Mouse (Mus musculus) gonadal fat pad, adult 2 months (tissue): ENCODE data around the gene Zranb1. TPM values are rescaled to one million over a fixed set of nuclear protein-coding genes. Genes with fewer than 3 reads are reported as not detected.

ENCODE experiments used
- polyA plus RNA-seq: library from polyadenylated mRNA; depleted of rRNA; stranded (reverse); fragments of >200 nt; gene quantifications from 2 replicates; pipeline ENCODE4 v1.2.3, GENCODE M21; 2012; rRNA removed

Gene Zranb1
- polyA plus RNA-seq, 1 experiment = 10.4 TPM

Other genes with a start within 250 kb of the Zranb1 start
- 27.9 and 28.5 TPM in 2 replicates for gene Fam53b, start 117.3 kb upstream of the Zranb1 start, polyA plus RNA-seq
- 7.6 and 14.7 TPM in 2 replicates for gene Eef1akmt2, start 78.5 kb upstream of the Zranb1 start, polyA plus RNA-seq
- 12.5 and 12.6 TPM in 2 replicates for gene Abraxas2, start 71.9 kb upstream of the Zranb1 start, polyA plus RNA-seq
- 33.3 and 40.6 TPM in 2 replicates for gene Fgfr2, start 192.2 kb downstream of the Zranb1 start, polyA plus RNA-seq
- 48.7 and 53.5 TPM in 2 replicates for gene Ctbp2, start 193.2 kb downstream of the Zranb1 start, polyA plus RNA-seq